Mouse (Mus musculus) layer of hippocampus, adult 9-10 months (tissue): ENCODE results near the gene Rars.

Experiments used
- DNase-seq: peaks from one replicate; pipeline ENCODE4 v3.0.0; 2022; ENCODE audit warnings: low spot score

Gene Rars

DNA sequence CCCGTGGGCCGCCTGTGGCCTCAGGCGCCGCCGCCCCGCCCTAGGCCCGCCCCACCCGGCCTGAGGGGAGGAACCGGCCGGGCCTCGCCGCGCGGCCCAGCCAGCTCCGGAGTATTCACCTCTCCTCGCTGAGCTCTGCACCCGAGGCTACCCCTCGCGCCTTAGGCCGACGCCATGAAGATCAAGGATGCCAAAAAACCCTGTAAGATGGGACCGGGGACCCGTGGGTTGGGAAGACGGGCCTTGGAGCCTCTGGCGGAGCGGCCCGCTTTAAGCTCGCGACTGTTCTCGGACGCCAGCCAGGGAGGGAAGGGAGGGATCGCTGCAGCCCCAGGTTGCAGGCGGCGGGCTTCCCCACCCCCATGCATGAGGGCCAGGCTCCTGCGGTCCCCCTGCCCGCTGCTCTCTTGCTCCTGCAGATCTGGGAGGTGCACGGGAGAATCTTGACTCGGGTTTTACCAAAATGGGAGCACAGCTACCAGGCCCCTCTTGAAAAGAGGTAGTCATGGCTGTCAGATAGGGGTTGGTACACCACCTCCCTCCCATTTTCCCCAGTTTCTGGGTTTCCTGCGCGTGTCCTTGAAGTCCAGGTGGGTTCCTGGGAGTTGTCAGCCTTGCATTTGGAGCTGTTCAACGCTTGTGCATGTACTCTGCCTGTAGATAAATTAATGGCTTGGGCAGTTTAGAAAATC lies 64.4 kb downstream of the Rars start:
- peak; percentile 17 for DNase-seq

DNA sequence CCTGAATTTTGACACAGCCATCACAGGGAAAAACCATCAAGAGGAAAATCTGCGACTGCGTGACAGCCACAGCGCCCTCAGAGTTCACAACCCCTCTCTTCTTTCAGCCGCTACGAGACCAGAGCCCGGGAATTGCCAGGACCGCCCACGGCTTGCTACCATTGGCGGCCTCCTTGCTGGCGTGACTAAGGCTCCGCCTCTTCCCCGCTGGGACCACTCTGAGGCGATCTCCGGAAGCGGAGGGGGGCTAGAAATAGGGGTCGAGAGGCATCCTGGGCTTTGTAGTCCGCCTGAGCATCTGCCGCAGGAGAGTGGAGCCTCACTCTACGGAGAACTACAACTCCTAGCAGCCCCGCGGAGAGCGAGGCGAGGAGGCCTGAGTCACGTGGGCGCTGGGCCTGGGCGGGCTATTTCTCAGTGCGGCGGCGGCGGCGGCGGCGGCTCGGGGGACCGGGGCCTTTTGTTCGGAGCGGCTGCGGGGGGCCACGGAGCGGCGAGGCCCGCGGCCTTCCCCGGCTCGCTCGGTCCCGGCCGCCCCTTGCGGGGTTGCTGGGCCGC lies 65.0 kb downstream of the Rars start, which contains the start of gene Pank3:
TSS of gene Pank3 (plus strand) at position 297 of the 558 bp plus-strand sequence.
- DNase-seq = peak; percentile 92

GRCm38 (mm10) chr11:35766845-35767244 lies 67.5 kb downstream of the Rars start:
- DNase-seq = no peak

GRCm38 (mm10) chr11:35760627-35761003 lies 73.7 kb downstream of the Rars start:
- DNase-seq = no peak

DNA sequence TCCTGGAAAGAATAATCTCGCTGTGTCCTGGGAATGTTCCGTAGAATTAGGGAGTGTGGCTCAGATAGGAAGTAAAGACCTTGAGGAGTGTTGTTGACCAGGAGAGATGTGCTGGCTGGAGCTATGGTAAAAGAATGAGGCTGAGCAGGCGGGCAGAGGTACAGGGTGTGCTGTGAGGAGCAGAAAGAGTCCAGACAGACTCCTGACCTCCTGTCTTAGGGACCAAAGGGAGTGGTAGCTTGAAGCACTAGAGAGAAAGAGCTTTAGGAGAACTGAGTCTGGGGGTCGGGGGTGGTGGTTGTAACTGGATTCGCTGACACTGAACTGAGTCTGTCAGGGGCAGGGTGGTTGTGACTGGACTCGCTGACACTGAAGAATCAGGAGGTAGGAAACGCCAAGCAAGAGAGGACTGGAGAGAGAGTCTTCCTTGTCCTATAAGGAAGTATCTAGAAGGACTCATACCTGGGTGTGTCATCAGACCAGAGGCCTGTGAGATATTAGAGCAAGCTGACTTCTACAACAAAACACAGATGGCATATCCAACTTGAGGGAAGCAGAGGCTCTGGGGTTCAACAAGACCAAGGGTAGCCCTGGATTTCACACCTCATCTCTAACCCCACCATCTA lies 74.2 kb downstream of the Rars start:
- DNase-seq = no peak
